Mouse (Mus musculus) liver, embryonic 14.5 days (tissue): ENCODE results near the gene Suclg1.

Source experiments
- CTCF ChIP-seq: IDR thresholded peaks from 2 replicates; pipeline ENCODE4 v1.5.1; 2016; ENCODE audit warnings: antibody characterized with exemption, low read depth, control low read depth
- EP300 ChIP-seq: IDR thresholded peaks from 2 replicates; pipeline ENCODE4 v1.6.1; 2016; ENCODE audit warnings: antibody characterized with exemption, low read depth

GRCm38 (mm10) chr6:73247452-73247851, 730 bp upstream of the Suclg1 start:
- TF ChIP-seq CTCF (peak; percentile 66), EP300 (no peak)
